Mouse (Mus musculus) limb, embryonic 14.5 days (tissue): ENCODE measurements at regions not wholly inside any gene's neighbourhood (a gene's known extent, or its start where the extent isn't known, plus 50 kb on each side); places are given as distances from the start of the nearest gene placed in this dataset.
A peak's percentile ranks its signal among the peaks of the same experiment; 100 is the strongest.

Experiments used
- ATAC-seq: fragments of 200-750 bp; cut with Nextera tagmentation; 2 replicates; pipeline ENCODE4 v1.8.0; 2017; ENCODE audit warnings: low read depth, moderate number of reproducible peaks, moderate TSS enrichment; ENCODE audit not compliant: low FRiP score
- DNase-seq: peaks from one replicate; pipeline ENCODE4 v3.0.0-alpha.2; 2015; ENCODE audit warnings: low spot score
- H3K27ac ChIP-seq: fragments of 300-500 bp; sonication (generic); replicated peaks from 2 replicates; pipeline ENCODE4 v1.5.1; 2014; ENCODE audit warnings: low read depth, mild to moderate bottlenecking, low read length, moderate library complexity, mixed read lengths
- H3K27me3 ChIP-seq: fragments of 300-500 bp; sonication (generic); 2 replicates; pipeline ENCODE4 v1.6.1; 2014; ENCODE audit warnings: low read length, mixed read lengths; ENCODE audit not compliant: control insufficient read depth, insufficient read depth
- H3K36me3 ChIP-seq: fragments of 300-500 bp; sonication (generic); 2 replicates; pipeline ENCODE4 v1.6.1; 2014; ENCODE audit warnings: mild to moderate bottlenecking, low read length, moderate library complexity, mixed read lengths; ENCODE audit not compliant: control insufficient read depth, insufficient read depth
- H3K4me1 ChIP-seq: fragments of 300-500 bp; sonication (generic); 2 replicates; pipeline ENCODE4 v1.6.1; 2014; ENCODE audit warnings: antibody characterized with exemption, low read length, mixed read lengths; ENCODE audit not compliant: control insufficient read depth, insufficient read depth
- H3K4me2 ChIP-seq: fragments of 300-500 bp; sonication (generic); replicated peaks from 2 replicates; pipeline ENCODE4 v1.6.1; 2014; ENCODE audit warnings: low read depth, mild to moderate bottlenecking, low read length, moderate library complexity; ENCODE audit not compliant: severe bottlenecking
- H3K4me3 ChIP-seq: fragments of 300-500 bp; sonication (generic); replicated peaks from 2 replicates; pipeline ENCODE4 v1.5.1; 2014; ENCODE audit warnings: low read length
- H3K9ac ChIP-seq: fragments of 300-500 bp; sonication (generic); 2 replicates; pipeline ENCODE4 v1.6.1; 2014; ENCODE audit warnings: mild to moderate bottlenecking, low read depth, low read length, moderate library complexity; ENCODE audit not compliant: severe bottlenecking
- H3K9me3 ChIP-seq: fragments of 300-500 bp; sonication (generic); 2 replicates; pipeline ENCODE4 v1.6.1; 2016; ENCODE audit warnings: low read length; ENCODE audit not compliant: control insufficient read depth
- POLR2A ChIP-seq: fragments of 200-500 bp; IDR thresholded peaks from 2 replicates; pipeline ENCODE4 v1.8.0; 2012; ENCODE audit warnings: inconsistent platforms, mild to moderate bottlenecking, moderate library complexity, borderline replicate concordance; ENCODE audit not compliant: insufficient read depth, insufficient read length; ENCODE audit errors: extremely low read depth
- WGBS: fragments of 180-500 bp; shearing (Covaris S2); extraction: QIAGEN DNeasy Blood & Tissue Kit; methylation state at CpG from one replicate; pipeline ENCODE4 v1.1.7; 2014; 5-methylcytosine and 5-hydroxymethylcytosine counted together

- Histone ChIP-seq H3K36me3 (no peaks in the 10 kb centered on the region), H3K27me3 (no peaks in the 10 kb centered on the region), H3K4me1 (peaks cover 7% of the 10 kb centered on the region; the same call in 1 of the 2 replicates), H3K27ac (no peak overlapping the region), H3K4me2 (no peak overlapping the region), H3K9ac (no peak overlapping the region), H3K4me3 (no peak overlapping the region), H3K9me3 (no peaks in the 10 kb centered on the region)
- WGBS, result 69% methylated on average over 5 of the region's 5 CpGs
- no peak for TF ChIP-seq POLR2A
- no peak for ATAC-seq
- no peak for DNase-seq
Observed at GRCm38 (mm10) chr8:107656622-107657021, 68.4 kb upstream of the Psmd7 start.

GRCm38 (mm10) chr8:107657741-107658140 lies 69.5 kb upstream of the Psmd7 start:
- no peaks in the 10 kb centered on the region for H3K36me3 ChIP-seq
- no peak overlapping the region for H3K4me2 ChIP-seq
- H3K9ac ChIP-seq, result no peak overlapping the region
- no peaks in the 10 kb centered on the region for H3K9me3 ChIP-seq
- H3K4me3 ChIP-seq, result no peak overlapping the region
- DNase-seq (no peak), ATAC-seq (no peak)
- H3K4me1 ChIP-seq, result no peaks in the 10 kb centered on the region
- 87% methylated on average over 4 of the region's 4 CpGs for WGBS
- H3K27me3 ChIP-seq, result no peaks in the 10 kb centered on the region
- no peak overlapping the region for H3K27ac ChIP-seq
- TF ChIP-seq POLR2A, result no peak

DNA sequence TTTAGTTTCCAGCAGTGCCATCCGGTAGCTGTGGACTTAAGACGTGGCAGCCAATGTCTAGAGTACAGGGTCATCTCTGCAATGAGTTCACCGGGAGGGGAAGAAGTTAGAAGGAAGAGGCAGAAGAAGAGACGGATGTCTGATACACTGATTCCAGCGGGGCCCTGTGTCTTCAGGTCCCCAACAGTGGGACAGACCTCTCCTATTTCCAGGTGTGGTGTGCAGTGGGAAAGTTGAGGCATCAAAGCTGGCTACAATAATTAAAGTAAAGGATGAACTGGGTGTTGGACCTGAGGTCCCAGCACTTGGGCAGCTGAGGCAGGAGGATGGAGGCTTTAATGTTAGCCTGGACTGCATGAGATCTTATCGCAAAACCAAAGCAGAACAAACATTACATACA lies 70.1 kb upstream of the Psmd7 start:
- no peak for ATAC-seq
- TF ChIP-seq POLR2A, result no peak
- no peaks in the 10 kb centered on the region for H3K4me1 ChIP-seq
- H3K27me3 ChIP-seq, result no peaks in the 10 kb centered on the region
- no peak overlapping the region for H3K27ac ChIP-seq
- no peaks in the 10 kb centered on the region for H3K9me3 ChIP-seq
- H3K4me2 ChIP-seq, result no peak overlapping the region
- H3K9ac ChIP-seq, result no peak overlapping the region
- H3K4me3 ChIP-seq, result no peak overlapping the region
- WGBS, result 94% methylated on average over 6 of the region's 6 CpGs
- DNase-seq, result no peak
- no peaks in the 10 kb centered on the region for H3K36me3 ChIP-seq

DNA sequence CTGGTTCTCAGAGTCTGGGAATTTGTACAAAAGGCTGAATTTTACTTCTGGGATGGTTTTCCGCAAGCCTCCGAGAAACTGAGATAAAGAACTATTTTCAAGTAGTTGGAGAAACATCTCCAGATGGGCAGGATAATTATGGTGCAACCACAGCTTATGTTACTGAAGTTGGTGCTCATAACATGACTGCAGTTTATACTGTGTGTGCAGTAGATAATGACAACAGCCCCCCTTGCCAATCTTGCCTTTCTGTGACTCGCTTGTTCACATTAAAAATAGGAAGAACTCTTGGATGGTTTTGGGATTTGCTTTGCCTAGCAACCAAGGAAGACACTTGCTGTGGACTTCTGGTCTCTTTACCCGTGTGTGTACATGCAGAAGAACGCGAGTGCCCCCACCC lies 72.4 kb upstream of the Psmd7 start:
- H3K9me3 ChIP-seq, result no peaks in the 10 kb centered on the region
- H3K9ac ChIP-seq, result no peak overlapping the region
- DNase-seq (no peak), ATAC-seq (no peak)
- H3K36me3 ChIP-seq, result no peaks in the 10 kb centered on the region
- no peak overlapping the region for H3K4me2 ChIP-seq
- no peak overlapping the region for H3K4me3 ChIP-seq
- no peaks in the 10 kb centered on the region for H3K4me1 ChIP-seq
- 89% methylated on average over 6 of the region's 6 CpGs for WGBS
- no peak for TF ChIP-seq POLR2A
- no peak overlapping the region for H3K27ac ChIP-seq
- H3K27me3 ChIP-seq, result no peaks in the 10 kb centered on the region

DNA sequence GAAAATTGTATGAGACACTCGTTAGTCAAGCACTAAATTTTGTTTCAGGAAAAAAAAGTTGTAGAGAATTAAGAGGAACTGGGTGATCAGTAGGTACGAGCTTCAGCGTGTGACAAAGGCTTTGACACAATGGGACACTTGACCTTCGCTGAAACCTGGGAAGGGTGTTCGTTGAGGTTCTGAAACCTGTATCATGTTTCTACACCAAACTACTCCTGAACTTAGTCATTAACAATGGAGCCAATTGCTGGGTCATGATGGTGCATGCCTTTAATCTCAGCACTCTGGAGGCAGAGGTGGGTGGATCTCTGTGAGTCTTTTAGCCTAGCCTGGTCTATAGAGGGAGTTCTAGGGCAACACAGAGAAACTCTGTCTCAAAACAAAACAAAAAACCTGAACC lies 81.3 kb upstream of the Psmd7 start:
- Histone ChIP-seq H3K9ac (no peak overlapping the region), H3K27me3 (no peaks in the 10 kb centered on the region), H3K36me3 (no peaks in the 10 kb centered on the region), H3K9me3 (no peaks in the 10 kb centered on the region), H3K4me1 (0 out of 2 replicates have a peak, but pooled peaks cover 3% of the 10 kb centered on the region), H3K4me3 (no peak overlapping the region), H3K27ac (no peak overlapping the region), H3K4me2 (no peak overlapping the region)
- DNase-seq, result no peak
- TF ChIP-seq POLR2A, result no peak
- no peak for ATAC-seq
- 88% methylated on average over 5 of the region's 5 CpGs for WGBS

DNA sequence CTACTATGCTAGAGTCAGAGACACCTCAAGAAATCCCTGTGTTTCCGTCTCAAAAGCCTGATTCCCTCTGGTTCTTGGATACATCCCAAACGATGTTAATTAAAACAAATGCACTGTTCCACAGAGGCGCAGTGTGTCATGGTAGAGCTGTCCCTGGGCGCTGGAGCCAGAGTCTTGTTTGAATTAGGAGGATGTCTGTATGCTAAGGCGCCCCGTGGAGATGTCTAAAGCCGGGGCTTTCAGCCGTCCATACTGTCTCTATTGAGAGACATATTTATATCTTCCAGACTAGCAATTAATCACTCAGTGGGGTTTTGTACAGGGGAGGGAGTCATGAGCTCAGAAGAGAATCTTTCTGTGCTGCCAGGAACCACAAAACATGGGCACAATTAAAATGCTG lies 83.2 kb upstream of the Psmd7 start:
- no peak overlapping the region for H3K4me2 ChIP-seq
- no peak overlapping the region for H3K4me3 ChIP-seq
- ATAC-seq (no peak), DNase-seq (peak; percentile 48)
- WGBS, result 27% methylated on average over 8 of the region's 8 CpGs
- TF ChIP-seq POLR2A, result no peak
- H3K36me3 ChIP-seq, result no peaks in the 10 kb centered on the region
- no peaks in the 10 kb centered on the region for H3K27me3 ChIP-seq
- no peak overlapping the region for H3K9ac ChIP-seq
- H3K4me1 ChIP-seq, result 0 out of 2 replicates have a peak, but pooled peaks cover 3% of the 10 kb centered on the region
- no peaks in the 10 kb centered on the region for H3K9me3 ChIP-seq
- no peak overlapping the region for H3K27ac ChIP-seq
